Mouse (Mus musculus): Measurements from ENCODE around the gene Endou. TPM values are rescaled to one million over a fixed set of nuclear protein-coding genes. Genes with fewer than 3 reads are reported as not detected.
A peak's percentile ranks its signal among the peaks of the same experiment; 100 is the strongest.

Endou gene
- total RNA-seq (2021): under 1 TPM; 0.59 to 0.71 TPM

DNA sequence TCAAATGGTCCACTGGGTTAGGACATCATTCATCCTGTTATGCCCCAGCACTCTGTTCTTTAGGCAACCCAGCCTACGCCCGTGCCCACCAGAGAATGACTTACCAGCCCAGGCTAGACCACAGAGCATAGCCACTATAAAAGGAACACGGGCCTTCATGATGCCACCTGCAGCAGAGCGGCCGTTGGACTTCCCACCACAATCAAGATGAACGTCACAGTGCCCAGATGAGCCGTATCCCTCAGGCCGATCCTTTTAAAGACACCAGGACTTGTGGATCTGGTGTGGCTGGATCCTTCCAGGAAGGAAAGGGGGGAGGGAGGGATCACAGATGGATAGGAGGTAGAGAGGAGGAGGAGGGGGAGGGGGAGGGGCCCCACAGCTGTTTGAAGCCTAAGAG is at the start of gene Endou:
Gene Endou (minus strand): TSS at position 229 of the 400 bp plus-strand sequence.
- no peak for DNase-seq (ENCODE audit: extremely low spot score in 1 of 2, low spot score in 1 of 2)

DNA sequence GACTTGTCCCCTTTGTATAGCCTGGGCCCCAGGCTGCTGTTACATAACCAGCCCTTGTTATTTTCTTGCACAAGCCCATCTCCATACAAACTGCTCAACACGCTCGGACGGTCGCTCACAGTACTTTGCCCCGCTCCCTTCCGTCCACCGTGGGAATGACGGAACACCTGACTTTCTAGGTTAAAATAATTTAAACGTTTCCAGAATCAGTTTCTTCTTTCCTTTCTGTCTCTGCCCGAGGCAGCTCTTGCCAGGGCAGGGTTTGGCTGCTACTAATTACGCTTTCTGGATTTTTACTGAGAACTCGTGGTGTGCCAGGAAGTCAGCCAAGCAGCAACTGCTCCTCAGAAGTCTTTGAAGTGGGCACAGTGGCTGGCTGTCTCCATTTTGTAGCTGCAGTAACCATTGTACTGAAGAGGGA is 49.5 kb upstream of the Endou start:
- no peak for DNase-seq (ENCODE audit: extremely low spot score in 1 of 2, low spot score in 1 of 2)

DNA sequence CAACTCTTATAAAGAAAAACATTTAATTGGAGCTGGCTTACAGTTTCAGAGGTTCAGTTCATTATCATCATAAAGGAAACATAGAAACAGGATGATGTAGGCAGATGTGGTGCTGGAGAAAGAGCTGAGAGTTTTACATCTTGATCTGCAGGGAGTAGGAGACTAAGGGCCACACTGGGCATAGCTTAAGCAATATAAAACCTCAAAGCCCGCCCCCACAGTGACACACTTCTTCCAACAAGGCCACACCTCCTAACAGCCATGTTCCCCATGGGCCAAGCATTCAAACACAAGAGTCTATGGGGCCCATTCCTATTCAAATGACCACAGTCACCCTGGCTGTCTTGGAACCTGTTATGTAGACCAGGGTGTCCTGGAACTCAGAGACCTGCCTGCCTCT is 48.4 kb upstream of the Endou start:
- no peak for DNase-seq (ENCODE audit: extremely low spot score in 1 of 2, low spot score in 1 of 2)

DNA sequence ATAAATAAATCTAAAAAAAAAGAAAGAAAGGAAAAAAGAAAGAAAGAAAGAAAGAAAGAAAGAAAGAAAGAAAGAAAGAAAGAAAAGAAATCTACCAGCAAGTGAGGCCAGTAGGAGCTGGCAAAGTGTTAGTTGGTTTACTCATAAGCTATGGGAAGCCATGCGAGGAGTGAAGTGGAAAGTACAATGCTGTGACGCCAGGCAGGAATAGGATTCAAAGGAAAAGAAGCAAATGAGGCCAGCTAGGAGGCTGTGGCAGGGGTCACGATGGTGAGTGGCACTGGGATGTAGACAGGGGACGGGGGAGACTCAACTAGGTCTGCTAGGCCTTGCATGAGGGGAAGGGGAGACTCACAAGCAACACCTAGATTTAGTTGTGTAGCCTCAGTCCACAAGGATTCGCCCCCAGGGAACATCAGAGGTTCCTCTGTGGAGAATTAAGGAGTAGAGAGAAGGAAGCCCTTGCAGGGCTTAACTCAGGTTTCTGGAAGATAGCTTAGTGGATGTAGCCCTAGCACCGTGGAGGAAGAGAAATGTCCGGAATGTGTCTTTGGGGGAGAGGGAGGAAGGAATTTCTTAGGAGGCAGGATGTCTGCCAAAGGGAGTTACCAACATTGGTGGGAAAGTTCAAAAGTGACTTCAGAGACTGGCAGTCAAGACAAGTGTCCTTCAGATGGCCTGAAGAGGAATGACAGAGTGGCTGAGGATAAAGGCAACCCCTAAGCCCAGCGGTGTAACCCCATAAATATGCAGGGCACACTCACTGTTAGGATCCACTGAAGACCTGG is 47.4 kb upstream of the Endou start, which contains the start of gene Slc48a1:
Gene Slc48a1 (plus strand): TSS at position 210 of the 788 bp plus-strand sequence.
- DNase-seq (ENCODE audit: extremely low spot score in 1 of 2, low spot score in 1 of 2): no peak

DNA sequence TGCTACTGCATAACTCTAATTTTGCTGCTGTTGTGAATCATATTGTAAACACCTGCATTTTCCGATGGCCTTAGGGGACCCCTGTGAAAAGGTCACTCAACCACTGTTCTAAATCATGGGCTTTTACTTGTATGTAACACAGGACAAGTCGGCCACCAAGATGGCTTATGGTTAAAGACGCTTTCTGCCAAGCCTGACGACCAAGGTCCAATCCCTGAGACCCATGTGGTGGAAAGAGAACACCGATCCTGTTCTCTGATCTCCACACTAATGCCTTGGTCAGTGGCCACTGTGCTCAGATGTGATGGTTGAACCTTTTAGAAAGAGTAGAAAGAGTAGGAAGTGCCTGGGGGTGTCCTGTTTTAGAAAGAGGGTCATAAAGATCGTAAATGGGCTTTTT is 45.8 kb upstream of the Endou start:
- no peak for DNase-seq (ENCODE audit: extremely low spot score in 1 of 2, low spot score in 1 of 2)

DNA sequence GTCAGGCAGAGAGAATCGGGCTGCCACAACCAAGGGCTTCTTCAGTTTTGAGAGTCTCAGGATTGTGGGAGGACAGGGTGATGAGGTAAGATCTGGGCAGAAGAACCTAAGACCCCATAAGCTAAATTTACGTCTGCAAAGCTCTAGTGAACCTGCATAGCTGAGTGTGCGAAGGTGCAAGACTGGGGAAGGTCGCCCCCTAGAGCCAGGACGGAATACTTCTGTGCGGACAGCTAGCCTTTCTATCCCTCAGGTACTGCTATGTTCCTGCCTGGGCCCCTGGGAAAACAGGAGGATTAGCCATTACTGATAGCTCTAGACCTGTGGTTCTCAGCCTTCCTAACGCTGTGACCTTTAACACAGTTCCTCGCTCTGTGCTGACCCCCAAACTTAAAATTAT is 45.4 kb upstream of the Endou start:
- DNase-seq (ENCODE audit: extremely low spot score in 1 of 2, low spot score in 1 of 2): peak; percentile 56 to 87

DNA sequence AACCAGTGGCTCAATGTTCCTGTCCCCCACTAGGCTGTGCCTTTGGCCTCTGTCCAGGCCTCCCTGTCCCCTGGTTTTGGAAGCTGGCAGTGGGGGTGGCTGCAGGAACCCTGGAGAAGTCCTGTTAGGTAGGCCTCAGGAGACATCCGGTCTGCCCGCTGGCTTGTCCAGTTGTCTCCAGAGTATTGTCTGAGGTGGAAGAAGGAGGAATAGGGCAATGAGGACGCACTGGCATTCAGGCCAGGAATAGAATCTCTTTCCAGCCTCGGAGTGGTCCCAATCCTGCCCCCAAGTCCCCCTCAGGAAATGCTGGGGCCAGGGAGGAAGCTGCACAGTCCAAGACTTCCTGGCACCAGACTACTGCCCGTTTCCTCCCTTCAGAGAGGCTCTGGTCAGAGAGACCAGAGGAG is 42.8 kb upstream of the Endou start:
- DNase-seq (ENCODE audit: extremely low spot score in 1 of 2, low spot score in 1 of 2): no peak

DNA sequence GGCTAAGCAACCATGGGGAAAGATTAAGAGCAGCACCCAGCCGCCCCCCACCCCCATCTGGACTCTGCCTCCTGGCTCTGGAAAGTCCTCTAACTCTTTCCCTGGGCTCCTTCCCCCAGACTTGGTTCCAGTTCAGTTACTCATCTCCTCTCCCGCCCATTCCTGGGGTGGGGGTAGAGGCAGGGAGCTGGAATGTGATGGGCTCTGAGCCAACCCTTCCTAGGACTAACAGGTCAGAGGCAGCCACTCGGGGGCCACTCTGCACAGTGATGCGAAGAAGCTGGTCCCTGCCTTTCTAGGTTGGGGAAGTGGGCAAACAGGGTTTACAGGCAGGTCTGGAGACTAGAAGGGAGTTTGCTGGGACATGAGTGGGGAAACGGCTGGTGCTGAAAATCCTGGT is 42.0 kb upstream of the Endou start:
- no peak for DNase-seq (ENCODE audit: extremely low spot score in 1 of 2, low spot score in 1 of 2)

DNA sequence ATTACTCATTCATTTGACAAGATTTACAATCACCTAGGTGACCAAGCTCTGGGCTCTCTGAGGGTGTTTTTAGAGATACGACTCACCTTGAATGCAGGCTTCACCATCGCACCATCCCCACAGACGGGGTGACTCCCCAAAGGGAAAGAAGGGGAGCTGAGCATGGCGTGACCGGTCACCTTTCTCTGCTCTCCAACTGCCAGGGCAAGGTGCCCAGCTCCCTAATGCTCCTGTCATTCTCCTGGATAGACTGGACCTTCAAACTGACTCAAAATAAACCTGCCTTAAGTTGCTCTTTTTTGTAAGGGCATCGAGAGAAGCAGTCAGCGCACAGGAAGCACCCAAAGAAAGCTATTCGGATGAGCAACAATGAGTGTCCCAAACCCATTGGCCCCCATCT is 39.1 kb upstream of the Endou start:
- no peak for DNase-seq (ENCODE audit: extremely low spot score in 1 of 2, low spot score in 1 of 2)

DNA sequence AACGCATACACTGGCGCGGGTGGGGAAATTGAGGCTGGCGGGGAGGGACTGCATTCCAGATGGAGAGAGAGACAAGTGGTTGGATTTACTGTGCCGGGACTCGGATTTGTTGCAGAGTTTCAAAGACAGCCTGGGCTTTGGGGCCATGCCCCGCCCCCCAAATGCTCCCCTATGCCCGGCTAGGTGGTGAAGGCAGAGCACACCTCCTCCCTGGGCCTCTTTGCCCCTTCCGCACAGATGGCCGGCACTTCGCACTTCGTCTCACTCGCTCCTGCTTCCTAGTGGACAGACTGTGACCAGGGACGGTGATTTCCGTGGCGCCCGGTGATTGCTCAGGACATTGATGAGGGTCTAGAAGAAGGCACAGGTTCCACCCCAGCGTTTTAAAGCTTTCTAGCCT is 37.1 kb upstream of the Endou start:
- no peak for DNase-seq (ENCODE audit: extremely low spot score in 1 of 2, low spot score in 1 of 2)

DNA sequence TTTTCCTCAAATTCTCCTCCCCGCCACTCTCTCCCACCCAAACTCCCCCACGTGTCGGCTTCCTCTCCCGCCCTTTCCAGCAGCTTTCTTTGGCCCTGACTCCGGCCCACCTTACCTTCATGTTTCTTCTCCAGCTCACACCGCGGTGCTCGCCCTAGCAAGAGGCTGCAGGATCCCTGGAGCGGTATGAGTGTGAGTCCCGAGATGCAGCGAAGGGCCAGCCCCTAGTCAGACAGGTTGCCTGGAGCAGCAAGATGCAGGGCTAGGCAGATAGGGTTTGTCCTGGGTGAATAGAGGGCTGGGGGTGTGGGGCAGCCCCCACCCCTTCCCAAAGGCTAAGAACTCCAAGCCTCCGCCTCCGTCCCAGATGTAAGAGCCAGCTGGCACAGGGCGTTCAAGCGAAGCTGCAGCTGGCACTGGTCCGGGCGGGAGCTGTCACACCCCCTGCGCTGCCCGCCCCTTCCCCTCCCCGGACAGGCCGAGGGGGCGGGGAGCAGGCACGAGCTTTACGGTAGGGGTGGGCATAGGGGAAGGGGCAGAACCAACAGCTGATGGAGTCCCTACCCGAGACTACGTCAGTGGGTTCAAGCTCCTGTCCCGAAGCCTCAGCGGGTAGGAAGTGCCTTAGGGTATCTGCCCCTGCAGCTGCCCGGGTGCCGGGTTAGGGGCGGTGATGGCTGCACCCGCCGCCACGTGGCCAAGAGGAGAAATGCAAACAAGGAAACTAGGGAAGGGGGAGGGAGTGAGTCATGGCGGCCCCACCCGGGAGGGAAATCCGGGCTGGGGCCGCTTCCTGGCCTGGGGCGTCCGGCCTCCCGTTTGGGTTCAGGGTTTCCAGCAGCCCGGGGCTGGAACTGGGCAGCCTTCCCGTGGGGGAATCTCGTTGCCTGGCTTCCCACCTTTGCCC is 36.4 kb upstream of the Endou start, which contains the start of gene Rapgef3:
Gene Rapgef3 (minus strand): TSS at position 693 of the 907 bp plus-strand sequence.
- DNase-seq (ENCODE audit: extremely low spot score in 1 of 2, low spot score in 1 of 2): peak; percentile 67 to 74

DNA sequence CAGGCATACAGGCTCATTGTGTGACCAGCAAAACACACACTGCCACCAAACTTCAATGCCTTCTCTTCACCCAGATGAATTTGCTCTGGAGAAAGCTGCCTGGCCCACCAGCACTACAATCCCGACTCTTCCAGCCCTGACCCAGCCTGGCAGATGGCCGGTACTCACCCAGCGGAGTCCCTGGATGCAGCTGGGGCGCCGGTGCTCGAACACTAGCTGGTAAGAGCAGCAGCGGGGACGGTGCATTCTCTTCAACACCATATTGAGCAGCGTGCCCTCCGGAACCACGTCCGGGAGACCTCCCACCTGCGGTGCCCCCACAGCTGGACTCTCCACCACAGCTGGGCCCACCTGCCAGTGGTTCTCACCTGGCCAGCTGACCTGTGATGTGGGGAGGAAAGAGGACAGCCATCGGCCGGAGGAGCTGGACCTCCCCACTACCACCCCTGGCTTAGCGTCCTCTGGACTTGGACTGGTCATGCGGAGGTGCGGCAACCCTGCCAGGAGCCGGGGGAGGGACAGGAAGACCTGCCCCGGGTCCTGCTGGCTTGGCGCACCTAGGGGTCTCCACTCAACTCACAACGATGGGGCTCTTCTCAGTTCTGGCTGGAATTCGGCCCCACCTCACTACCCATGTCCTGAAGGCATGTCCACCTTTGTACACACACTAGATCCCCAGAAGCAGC is 35.6 kb upstream of the Endou start:
- no peak for DNase-seq (ENCODE audit: extremely low spot score in 1 of 2, low spot score in 1 of 2)

DNA sequence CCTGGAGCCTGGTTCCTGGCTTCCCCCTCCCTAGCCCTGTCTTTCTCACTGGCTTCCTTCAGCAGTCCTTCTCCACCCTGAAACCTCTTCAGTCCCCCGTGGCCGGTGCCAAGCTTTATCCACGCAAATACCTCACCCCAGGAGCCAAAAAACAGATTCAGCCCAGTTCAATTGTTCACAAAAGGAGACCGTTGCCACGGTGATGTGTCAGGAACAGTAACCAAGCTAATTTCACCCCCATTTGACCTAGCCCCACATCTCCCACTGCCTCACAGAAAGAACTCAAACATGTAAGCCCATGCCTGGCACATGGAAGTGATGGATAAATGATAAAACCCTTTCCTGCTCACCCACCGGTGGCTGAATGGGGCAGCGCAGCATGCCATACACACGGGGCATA is 35.1 kb upstream of the Endou start:
- no peak for DNase-seq (ENCODE audit: extremely low spot score in 1 of 2, low spot score in 1 of 2)

DNA sequence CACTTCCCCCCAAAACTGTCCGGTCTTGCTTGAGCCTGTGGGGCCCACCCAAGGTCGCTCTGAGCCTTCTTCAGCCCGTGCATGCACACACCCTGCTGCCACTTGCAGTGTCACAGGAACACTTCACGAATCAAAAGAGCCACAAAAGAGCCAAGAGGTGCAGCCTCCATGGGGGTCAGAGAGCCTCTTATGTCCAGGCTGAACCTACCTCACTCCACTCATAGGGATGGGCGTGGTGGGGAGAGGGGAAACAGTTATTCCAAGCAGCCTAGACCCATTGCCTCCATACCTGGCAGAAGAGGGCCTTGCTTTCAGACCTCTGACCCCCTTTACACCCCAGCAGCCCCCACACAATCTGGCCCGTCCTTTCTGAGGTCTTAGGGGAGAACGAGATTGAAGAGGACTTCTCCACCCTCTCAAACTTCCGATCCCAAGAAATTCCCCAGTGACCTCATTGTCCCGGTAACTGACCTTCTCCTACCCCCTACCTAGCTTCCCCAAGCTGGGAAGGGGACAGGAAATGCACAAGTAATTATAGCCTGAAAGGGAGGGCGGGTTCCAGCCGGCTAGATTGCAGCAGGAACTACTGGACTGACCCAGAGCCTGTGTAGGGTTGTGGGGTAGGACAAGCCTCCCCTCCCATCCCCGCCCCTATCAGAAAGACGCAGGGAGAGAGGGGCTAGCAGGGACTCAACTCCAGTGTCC is 34.1 kb upstream of the Endou start:
- no peak for DNase-seq (ENCODE audit: extremely low spot score in 1 of 2, low spot score in 1 of 2)

DNA sequence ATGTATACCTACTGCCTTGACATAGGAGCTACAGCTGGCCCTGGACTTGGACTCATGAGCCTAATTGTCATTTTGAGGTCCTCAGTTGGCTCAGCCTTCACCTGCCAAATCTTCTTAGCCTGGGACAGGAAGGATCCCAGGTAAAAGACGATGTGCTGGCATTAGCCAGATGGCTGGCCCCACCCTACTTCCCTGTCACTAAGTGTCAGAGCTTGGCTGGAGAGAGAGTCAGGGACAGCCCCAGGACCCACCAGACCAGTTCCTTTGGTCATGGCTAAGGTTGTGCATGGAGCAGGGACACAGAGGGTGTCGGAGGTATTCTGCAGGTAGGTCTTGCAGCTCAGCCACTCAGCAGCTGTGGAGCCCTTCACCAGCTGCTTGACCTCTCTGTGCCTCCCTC is 33.4 kb upstream of the Endou start:
- no peak for DNase-seq (ENCODE audit: extremely low spot score in 1 of 2, low spot score in 1 of 2)

DNA sequence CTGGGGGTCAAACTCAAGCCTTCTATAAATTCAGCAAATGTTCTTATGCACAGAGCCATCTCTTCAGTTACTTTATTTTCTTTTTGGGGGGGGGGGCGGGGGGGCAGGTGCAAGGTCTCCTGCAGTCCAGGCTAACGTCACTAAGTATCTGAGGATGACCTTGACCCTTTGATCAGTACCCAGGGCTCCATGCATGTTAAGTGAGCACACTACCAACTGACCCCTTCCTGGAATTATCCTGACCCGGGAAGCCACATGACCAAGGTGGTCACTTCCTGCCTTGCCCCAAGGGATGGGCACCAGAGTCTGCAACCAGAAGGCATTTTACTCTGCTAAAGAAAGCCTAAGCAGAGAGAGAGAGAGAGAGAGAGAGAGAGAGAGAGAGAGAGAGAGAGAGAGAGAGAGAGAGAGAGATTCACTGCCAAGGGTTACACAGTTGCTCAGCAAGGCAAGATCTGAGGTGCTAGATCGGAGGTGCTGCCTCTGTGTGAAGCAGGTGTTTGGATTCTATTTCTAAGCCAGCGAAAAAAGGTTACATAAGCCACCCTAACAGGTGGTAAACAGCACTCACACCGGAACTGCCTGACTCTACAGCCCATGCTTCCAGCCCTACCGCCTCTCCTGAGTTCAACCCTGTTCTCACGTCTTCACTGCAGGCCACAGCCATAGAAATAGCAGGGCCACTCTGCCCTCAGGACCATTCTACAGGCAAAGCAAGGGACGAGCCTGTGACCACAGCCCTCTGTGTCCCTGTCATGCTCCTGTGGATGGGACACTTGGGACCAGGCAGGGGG is 32.3 kb upstream of the Endou start:
- DNase-seq (ENCODE audit: extremely low spot score in 1 of 2, low spot score in 1 of 2): no peak

DNA sequence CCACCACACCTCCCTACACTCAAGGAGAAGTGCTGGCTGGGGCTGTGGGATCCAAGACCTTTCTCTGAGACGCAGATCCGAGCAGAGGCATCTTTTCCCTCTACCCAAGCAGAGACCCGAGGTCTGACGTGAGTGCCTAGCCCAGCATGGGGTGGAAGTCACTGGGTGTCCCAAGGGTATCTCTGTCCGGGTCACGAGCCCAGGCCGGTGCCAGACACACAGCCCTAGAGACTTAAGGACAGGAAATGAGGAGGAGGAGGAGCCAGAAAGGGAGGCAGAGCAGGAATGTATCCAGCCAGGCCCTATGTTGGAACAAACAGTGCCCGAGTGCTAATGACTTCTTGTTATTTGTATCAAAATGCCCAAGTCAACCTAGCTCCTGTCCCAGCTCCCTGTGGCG is 31.6 kb upstream of the Endou start:
- DNase-seq (ENCODE audit: extremely low spot score in 1 of 2, low spot score in 1 of 2): no peak

DNA sequence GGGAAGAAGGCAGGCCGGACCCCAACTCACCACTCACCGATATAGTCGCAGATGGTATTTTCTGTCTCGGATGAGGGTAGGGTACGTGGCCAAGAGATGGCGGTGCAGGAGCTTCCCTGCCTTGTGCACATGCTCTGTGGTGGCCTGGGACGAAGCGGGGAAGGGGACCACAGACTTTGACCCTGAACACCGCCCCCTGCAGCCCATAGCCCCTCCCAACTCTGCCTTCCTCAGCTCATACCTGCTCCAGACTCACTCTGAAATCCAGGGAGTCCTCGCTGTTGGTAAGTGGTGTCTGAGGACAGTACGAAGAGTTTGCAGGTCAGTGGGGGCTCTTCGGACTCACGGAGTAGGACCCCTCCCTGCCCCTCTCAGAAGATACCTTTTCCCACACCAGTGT is 30.3 kb upstream of the Endou start:
- DNase-seq (ENCODE audit: extremely low spot score in 1 of 2, low spot score in 1 of 2): no peak

DNA sequence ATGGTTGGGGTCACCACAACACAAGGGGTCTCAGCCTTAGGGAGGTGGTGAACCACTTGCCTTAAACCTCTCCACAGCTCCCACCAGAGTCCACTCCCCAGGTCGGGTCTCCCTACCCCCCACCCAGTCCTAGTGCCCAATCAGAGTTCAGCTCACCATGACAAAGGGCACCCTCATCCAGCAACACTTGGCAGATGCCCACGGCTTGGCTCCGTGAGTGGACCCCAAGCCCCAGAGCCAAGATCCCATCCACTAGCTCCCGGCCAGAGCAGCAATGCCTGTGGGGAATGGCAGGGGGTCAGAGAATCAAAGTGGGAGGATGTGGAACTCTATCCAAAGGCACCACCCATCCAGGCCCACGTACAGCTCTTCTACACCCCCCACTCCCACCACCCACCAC is 29.8 kb upstream of the Endou start:
- no peak for DNase-seq (ENCODE audit: extremely low spot score in 1 of 2, low spot score in 1 of 2)
